Mouse (Mus musculus): Measurements from ENCODE around the gene Hist1h2ab.

Gene Hist1h2ab

DNA sequence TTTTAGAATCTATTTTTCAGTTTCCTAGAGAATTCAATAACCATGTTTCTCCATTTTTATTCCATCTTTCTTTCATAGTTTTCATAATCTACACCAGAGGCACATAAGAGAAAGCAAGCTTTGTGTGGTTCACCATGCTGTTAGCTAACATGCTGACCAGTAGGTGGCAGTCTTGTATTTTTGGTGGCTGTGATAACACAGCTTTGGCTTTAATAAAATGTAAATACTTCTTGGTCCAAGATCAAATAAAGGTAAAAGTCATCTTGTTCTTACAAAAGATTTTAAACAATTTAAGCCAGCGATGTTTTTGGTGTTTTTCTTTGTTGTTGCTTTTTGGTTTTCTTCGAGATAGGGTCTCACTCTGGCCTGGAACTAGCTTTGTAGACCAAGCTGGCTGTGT lies 41.6 kb downstream of the Hist1h2ab start:
- DNase-seq, result peak; percentile 79

DNA sequence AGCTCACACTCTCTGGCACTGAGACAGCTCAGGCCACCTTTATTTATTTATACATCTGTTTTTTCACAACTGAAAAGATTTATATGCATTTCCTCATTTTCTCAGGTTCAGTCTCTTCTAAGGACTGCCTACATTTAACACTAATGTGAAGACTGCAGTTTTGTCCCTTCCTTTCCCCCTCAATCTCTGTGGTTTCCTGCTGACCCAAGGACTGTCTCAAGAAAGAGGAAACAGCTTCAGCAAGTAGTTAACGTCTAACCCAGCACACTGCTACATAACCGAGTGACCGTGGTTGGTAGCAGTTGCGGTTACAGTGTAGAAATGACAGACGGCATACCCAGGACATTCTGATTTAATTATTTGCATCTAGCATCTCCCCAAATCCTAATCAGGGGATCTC lies 48.5 kb downstream of the Hist1h2ab start:
- DNase-seq, result peak; percentile 21
